Mouse (Mus musculus) thymus, adult 2 months (tissue): ENCODE results near the gene Sgf29. TPM values are rescaled to one million over a fixed set of nuclear protein-coding genes. Genes with fewer than 3 reads are reported as not detected.

Source experiments
- DNase-seq: peaks from one replicate; pipeline ENCODE4 v3.0.0; 2021
- H3K27ac ChIP-seq: fragments of 200-500 bp; 2 replicates; pipeline ENCODE4 v1.5.1; 2012; ENCODE audit warnings: low read length, control low read depth; ENCODE audit not compliant: control insufficient read depth, insufficient read depth
- H3K27me3 ChIP-seq: fragments of 200-500 bp; 2 replicates; pipeline ENCODE4 v1.6.1; 2012; ENCODE audit warnings: mild to moderate bottlenecking, low read length, moderate library complexity, mixed read lengths; ENCODE audit not compliant: control insufficient read depth, insufficient read depth
- H3K36me3 ChIP-seq: fragments of 200-500 bp; 2 replicates; pipeline ENCODE4 v1.6.1; 2012; ENCODE audit warnings: mild to moderate bottlenecking, low read length, moderate library complexity; ENCODE audit not compliant: control insufficient read depth, insufficient read depth
- H3K4me1 ChIP-seq: fragments of 200-500 bp; replicated peaks from 2 replicates; pipeline ENCODE4 v1.6.1; 2012; ENCODE audit warnings: low read length; ENCODE audit not compliant: control insufficient read depth, insufficient read depth
- H3K4me3 ChIP-seq: fragments of 200-500 bp; 2 replicates; pipeline ENCODE4 v1.5.1; 2012; ENCODE audit warnings: mild to moderate bottlenecking, low read length, control low read depth, moderate library complexity; ENCODE audit not compliant: control insufficient read depth, insufficient read depth
- CTCF ChIP-seq: fragments of 200-500 bp; IDR thresholded peaks from 2 replicates; pipeline ENCODE4 v1.5.1; 2012; ENCODE audit warnings: mild to moderate bottlenecking, control low read depth, low read length, moderate library complexity, borderline replicate concordance; ENCODE audit not compliant: control insufficient read depth, poor library complexity, insufficient read depth; ENCODE audit errors: extremely low read depth
- POLR2A ChIP-seq: fragments of 200-500 bp; IDR thresholded peaks from 2 replicates; pipeline ENCODE4 v1.6.1; 2012; ENCODE audit warnings: mild to moderate bottlenecking, low read length, control low read depth, moderate library complexity; ENCODE audit not compliant: control insufficient read depth, poor library complexity, insufficient read depth; ENCODE audit errors: extremely low read depth
- WGBS: fragments of 180-500 bp; shearing (Covaris S2); methylation state at CpG from one replicate; pipeline ENCODE4 v1.1.7; 2018; 5-methylcytosine and 5-hydroxymethylcytosine counted together
- polyA plus RNA-seq: library from polyadenylated mRNA; depleted of rRNA; stranded (reverse); fragments of >200 nt; gene quantifications from 2 replicates; pipeline ENCODE4 v1.2.3, GENCODE M21; 2012

The Sgf29 gene
- polyA plus RNA-seq, 1 experiment = 99.6 TPM

- peaks cover 32% of the 10 kb centered on the region for H3K36me3 ChIP-seq
- under 1% methylated on average over 39 of the region's 39 CpGs for WGBS
- peak overlapping the region; percentile 98 for H3K27ac ChIP-seq
- peak overlapping the region; percentile 88 for H3K4me3 ChIP-seq
- TF ChIP-seq CTCF = no peak
- peak; percentile 79 for TF ChIP-seq POLR2A
- H3K4me1 ChIP-seq = peaks cover 51% of the 10 kb centered on the region
- H3K27me3 ChIP-seq = no peaks in the 10 kb centered on the region
- DNase-seq = peak; percentile 91
Observed at GRCm38 (mm10) chr7:126704121-126704980, 55.2 kb downstream of the Sgf29 start.

DNA sequence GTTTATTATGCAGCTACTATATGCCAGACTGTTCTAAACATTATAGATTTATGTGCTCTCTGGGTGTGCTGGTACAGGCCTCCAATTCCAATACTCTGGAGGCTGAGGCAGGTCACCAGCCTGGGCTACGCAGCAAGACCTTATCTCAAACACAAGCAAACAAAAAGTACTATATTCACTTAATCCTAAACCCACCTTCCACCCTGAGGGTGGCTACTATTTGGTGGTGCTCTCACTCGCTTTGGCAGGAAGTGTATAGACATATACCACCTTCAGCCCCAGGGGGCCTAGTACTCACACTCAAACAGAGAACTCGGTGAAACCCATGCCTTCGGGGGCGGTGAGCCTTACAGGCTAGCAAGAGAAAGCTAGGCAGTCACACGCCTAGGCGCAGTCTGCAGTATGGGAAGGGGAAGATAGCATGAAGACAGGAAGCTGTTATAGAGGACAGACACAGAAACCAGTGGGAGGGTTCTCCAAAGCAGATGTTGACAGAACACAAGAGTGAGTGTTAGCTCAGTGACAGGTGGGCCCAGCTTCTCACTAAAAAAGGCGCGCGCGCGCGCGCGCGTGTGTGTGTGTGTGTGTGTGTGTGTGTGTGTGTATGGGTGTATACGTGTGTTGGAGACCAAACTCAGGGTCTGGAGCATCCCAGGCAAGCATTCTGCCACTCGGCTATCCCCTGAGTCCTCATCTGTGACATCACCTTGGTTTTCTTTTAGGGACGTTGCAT lies 58.5 kb downstream of the Sgf29 start, which contains the start of gene Coro1a:
TSS of gene Coro1a (minus strand) at position 346 of the 733 bp plus-strand sequence.
- Histone ChIP-seq H3K27me3 (no peaks in the 10 kb centered on the region), H3K4me3 (no peak within 1 kb of the TSS; the same call in 1 of the 2 replicates), H3K27ac (peak within 1 kb of the TSS; percentile 98), H3K4me1 (peaks cover 47% of the 10 kb centered on the region), H3K36me3 (0 out of 2 replicates have a peak, but pooled peaks cover 5% of the 10 kb centered on the region)
- TF ChIP-seq CTCF (0 out of 2 replicates have a peak, but pooled peaks have one; percentile 41), POLR2A (no peak; the same call in 1 of the 2 replicates)
- WGBS = 13% methylated on average over 19 of the region's 19 CpGs
- peak; percentile 80 for DNase-seq

DNA sequence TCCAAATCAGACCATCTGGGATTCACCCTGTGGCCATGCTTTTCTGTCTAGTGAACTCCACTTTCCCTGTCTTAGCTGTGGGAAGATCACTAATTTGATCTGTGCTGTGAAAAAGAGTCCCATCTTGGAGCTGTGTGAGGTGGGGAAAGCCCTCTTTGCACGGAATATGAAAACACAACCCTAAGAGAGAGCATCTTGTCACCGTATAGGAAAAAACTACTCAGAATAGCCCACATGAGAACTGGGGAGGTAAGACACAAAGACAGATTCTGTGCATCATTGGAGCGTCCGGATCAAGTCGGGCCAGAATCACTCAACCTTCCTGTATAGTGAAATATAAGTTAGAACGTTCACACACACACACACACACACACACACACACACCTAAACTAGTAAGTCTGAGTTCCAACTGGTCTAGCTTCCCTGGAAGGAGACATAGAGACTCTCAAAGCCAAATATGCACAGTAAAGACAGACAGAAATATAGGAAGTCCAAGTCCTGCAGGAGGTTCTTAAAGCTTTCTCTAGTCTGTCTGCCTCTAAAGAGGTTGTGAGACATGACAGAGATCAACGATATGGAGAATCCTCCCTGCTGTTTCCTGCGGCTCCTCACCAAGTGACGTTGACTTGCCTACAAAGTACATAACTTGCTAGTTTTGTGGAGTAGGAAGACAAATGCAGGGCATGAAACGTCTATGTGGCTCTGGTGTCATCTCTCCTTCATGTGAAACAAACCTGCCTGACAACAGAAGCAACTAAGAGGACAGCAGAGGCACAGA lies 59.3 kb downstream of the Sgf29 start:
- Histone ChIP-seq H3K36me3 (no peaks in the 10 kb centered on the region), H3K27ac (peak overlapping the region; percentile 98), H3K4me1 (peaks cover 51% of the 10 kb centered on the region), H3K4me3 (no peak overlapping the region), H3K27me3 (no peaks in the 10 kb centered on the region)
- DNase-seq = no peak
- no peak for TF ChIP-seq CTCF
- no peak for TF ChIP-seq POLR2A
- 74% methylated on average over 10 of the region's 10 CpGs for WGBS

- no peak for TF ChIP-seq CTCF
- no peak for TF ChIP-seq POLR2A
- H3K36me3 ChIP-seq = no peaks in the 10 kb centered on the region
- H3K4me1 ChIP-seq = peaks cover 45% of the 10 kb centered on the region
- peak overlapping the region; percentile 61; the same call in 1 of the 2 replicates for H3K27ac ChIP-seq
- H3K4me3 ChIP-seq = no peak overlapping the region
- peak; percentile 35 for DNase-seq
- H3K27me3 ChIP-seq = no peaks in the 10 kb centered on the region
- WGBS = 7% methylated on average over 4 of the region's 4 CpGs
Observed at GRCm38 (mm10) chr7:126710266-126710665, 61.2 kb downstream of the Sgf29 start.

DNA sequence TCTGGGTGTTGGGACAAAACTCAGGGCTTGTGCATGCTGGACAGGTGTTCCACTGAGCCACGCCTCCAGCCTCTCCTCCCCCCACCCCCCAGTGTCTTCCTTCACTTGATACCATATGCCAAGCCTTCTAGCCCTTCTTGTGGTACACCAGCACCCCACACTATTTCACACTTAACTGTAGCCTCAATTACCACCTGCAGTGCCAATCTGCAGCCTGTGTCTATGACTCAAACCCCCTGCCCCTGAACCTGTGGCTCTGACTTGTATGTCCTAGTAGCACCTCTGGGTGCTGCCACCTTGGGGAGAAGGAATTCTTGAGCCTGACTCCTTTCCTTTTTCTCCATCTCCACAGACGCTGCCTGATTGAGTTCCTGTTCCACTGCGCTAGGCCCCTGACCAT lies 62.8 kb downstream of the Sgf29 start:
- Histone ChIP-seq H3K36me3 (no peaks in the 10 kb centered on the region), H3K27ac (peak overlapping the region; percentile 73), H3K27me3 (no peaks in the 10 kb centered on the region), H3K4me1 (peaks cover 33% of the 10 kb centered on the region), H3K4me3 (no peak overlapping the region)
- 54% methylated on average over 3 of the region's 3 CpGs for WGBS
- no peak for TF ChIP-seq POLR2A
- no peak for TF ChIP-seq CTCF
- peak; percentile 52 for DNase-seq
